Mouse (Mus musculus) MEL (cell line): ENCODE results near the gene Adig.

Experiments
- HCFC1 ChIP-seq: IDR thresholded peaks from 2 replicates; pipeline ENCODE4 v1.6.1; 2012; ENCODE audit warnings: low read depth, mild to moderate bottlenecking, inconsistent platforms, low read length, improper control_type of control experiment, moderate library complexity
- NRF1 ChIP-seq: IDR thresholded peaks from 2 replicates; pipeline ENCODE4 v1.6.1; 2014; ENCODE audit warnings: low read depth, mild to moderate bottlenecking, inconsistent platforms, low read length, improper control_type of control experiment, moderate library complexity; ENCODE audit not compliant: poor library complexity, insufficient read depth, severe bottlenecking
- POLR2A ChIP-seq, 2 experiments: IDR thresholded peaks; 2 replicates each; pipeline ENCODE4 v1.6.1; 2011 to 2012; ENCODE audit warnings: low read length in 2 of 2, mild to moderate bottlenecking in 2 of 2, control low read depth in 1 of 2, improper control_type of control experiment in 1 of 2, low read depth in 1 of 2, moderate library complexity in 1 of 2; ENCODE audit not compliant: control insufficient read depth in 1 of 2, insufficient read depth in 1 of 2, poor library complexity in 1 of 2

DNA sequence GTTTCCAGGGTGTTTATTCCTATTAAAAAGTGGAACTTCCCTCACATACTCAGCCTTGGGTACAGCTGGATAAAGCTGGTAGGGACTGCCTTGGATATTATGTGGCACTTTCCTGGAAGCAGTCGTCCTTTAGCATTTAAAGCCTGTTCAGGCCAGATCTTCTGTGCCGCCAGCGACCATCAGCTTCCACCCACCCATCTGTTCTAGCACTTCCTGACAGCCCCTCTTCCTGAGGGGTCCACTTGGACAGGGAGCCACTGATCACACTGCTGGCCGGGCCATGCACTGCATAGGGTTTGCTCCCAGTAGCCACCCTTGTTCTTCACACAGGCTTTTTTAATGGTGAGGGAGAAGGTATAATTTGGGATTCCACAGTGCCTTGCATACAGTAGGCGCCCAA is 4.0 kb upstream of the Adig start:
- TF ChIP-seq HCFC1 (no peak), POLR2A (IDR thresholded peaks at IDR 0.05; ENCODE audit: control insufficient read depth in 1 of 2, insufficient read depth in 1 of 2, low read depth in 1 of 2, low read length in 2 of 2, poor library complexity in 1 of 2) (no peak), NRF1 (no peak)
